Mouse (Mus musculus) ES-Bruce4 (cell line): Measurements from ENCODE around the gene Ptpdc1. TPM values are rescaled to one million over a fixed set of nuclear protein-coding genes. Genes with fewer than 3 reads are reported as not detected.

Experiments
- H3K27ac ChIP-seq: 2 replicates; pipeline ENCODE4 v1.5.1; 2012; ENCODE audit warnings: low read length, inconsistent platforms; ENCODE audit not compliant: insufficient read depth
- H3K27me3 ChIP-seq: 2 replicates; pipeline ENCODE4 v1.6.1; 2012; ENCODE audit warnings: mild to moderate bottlenecking, low read length, inconsistent platforms; ENCODE audit not compliant: control insufficient read depth, poor library complexity, insufficient read depth, severe bottlenecking
- H3K36me3 ChIP-seq: 2 replicates; pipeline ENCODE4 v1.6.1; 2012; ENCODE audit warnings: inconsistent platforms, mild to moderate bottlenecking, low read length, moderate library complexity; ENCODE audit not compliant: control insufficient read depth, poor library complexity, insufficient read depth, severe bottlenecking
- H3K4me1 ChIP-seq: one replicate; pipeline ENCODE4 v1.8.1; 2011; ENCODE audit warnings: low read length; ENCODE audit not compliant: control insufficient read depth, insufficient read depth
- H3K4me3 ChIP-seq: 2 replicates; pipeline ENCODE4 v1.5.1; 2011; ENCODE audit warnings: low read depth, mild to moderate bottlenecking, low read length
- H3K9ac ChIP-seq: 2 replicates; pipeline ENCODE4 v1.6.1; 2012; ENCODE audit warnings: low read depth, mild to moderate bottlenecking, inconsistent platforms; ENCODE audit not compliant: poor library complexity, severe bottlenecking
- H3K9me3 ChIP-seq: replicated peaks from 2 replicates; pipeline ENCODE4 v1.6.1; 2012; ENCODE audit warnings: mild to moderate bottlenecking, low read length, inconsistent platforms; ENCODE audit not compliant: control insufficient read depth, poor library complexity, insufficient read depth, severe bottlenecking
- CTCF ChIP-seq: IDR thresholded peaks from one replicate; pipeline ENCODE4 v1.8.1; 2011; ENCODE audit warnings: low read depth, low read length
- EP300 ChIP-seq: IDR thresholded peaks from 2 replicates; pipeline ENCODE4 v1.6.1; 2011; ENCODE audit warnings: low read depth, low read length; ENCODE audit not compliant: insufficient read depth
- POLR2A ChIP-seq: IDR thresholded peaks from one replicate; pipeline ENCODE4 v1.8.1; 2011; ENCODE audit warnings: low read length; ENCODE audit not compliant: insufficient read depth
- polyA plus RNA-seq: library from polyadenylated mRNA; stranded (reverse); fragments of >200 nt; gene quantifications from 2 replicates; pipeline ENCODE4 v1.2.4, GENCODE M21; 2011; ENCODE audit warnings: low read depth; ENCODE audit not compliant: missing spikeins, insufficient read depth, insufficient read length

Ptpdc1 gene
- polyA plus RNA-seq, 1 experiment = 6.2 TPM

DNA sequence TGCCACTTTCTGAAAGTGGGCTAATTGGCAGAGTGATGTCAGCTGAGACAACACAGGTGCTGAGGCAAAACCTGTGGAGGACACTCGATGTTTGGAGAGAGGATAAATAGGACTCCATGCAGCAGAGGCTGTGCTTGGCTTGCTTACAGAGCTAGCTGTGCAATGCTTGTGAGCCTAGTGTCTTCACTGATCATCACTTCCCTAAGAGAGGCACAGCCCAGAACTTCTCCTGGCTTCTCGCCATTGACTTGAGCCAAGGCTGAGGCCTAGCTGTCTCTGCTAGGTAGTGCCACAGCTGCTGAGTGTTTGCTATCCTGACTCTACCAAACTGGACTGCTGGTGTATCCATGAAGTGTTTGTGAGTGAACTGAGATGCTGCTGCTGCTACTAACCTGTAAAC is 94.8 kb downstream of the Ptpdc1 start:
- Histone ChIP-seq H3K4me3 (no peak overlapping the region), H3K27me3 (no peaks in the 10 kb centered on the region), H3K9me3 (no peaks in the 10 kb centered on the region), H3K4me1 (peaks cover 2% of the 10 kb centered on the region), H3K9ac (no peak overlapping the region), H3K27ac (no peak overlapping the region), H3K36me3 (peaks cover under 1% of the 10 kb centered on the region; the same call in 1 of the 2 replicates)
- TF ChIP-seq CTCF = no peak
- no peak for TF ChIP-seq EP300
- TF ChIP-seq POLR2A = no peak

DNA sequence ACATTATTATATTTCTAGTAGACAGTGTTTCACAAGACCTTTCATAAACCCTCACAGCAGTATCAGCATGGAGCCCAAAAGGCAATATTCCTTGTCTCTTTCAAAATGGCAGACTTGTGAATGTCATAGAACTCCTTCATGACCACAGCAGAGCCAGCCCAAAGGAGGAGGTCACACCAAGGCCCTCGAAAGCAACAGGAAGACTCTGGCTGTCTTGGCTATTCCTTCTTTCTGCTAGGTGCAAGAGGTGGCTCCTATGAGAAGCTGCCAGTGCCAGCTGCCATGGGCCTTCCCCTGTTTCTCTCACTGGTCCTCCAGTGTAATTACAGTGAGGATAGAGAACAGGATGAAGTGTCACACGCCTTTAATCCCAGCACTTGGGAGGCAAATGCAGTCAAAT is 96.4 kb downstream of the Ptpdc1 start:
- H3K27me3 ChIP-seq = no peaks in the 10 kb centered on the region
- H3K27ac ChIP-seq = no peak overlapping the region
- H3K9ac ChIP-seq = no peak overlapping the region
- H3K36me3 ChIP-seq = no peaks in the 10 kb centered on the region
- H3K9me3 ChIP-seq = no peaks in the 10 kb centered on the region
- H3K4me1 ChIP-seq = peaks cover 2% of the 10 kb centered on the region
- H3K4me3 ChIP-seq = no peak overlapping the region
- no peak for TF ChIP-seq POLR2A
- no peak for TF ChIP-seq EP300
- TF ChIP-seq CTCF = no peak

DNA sequence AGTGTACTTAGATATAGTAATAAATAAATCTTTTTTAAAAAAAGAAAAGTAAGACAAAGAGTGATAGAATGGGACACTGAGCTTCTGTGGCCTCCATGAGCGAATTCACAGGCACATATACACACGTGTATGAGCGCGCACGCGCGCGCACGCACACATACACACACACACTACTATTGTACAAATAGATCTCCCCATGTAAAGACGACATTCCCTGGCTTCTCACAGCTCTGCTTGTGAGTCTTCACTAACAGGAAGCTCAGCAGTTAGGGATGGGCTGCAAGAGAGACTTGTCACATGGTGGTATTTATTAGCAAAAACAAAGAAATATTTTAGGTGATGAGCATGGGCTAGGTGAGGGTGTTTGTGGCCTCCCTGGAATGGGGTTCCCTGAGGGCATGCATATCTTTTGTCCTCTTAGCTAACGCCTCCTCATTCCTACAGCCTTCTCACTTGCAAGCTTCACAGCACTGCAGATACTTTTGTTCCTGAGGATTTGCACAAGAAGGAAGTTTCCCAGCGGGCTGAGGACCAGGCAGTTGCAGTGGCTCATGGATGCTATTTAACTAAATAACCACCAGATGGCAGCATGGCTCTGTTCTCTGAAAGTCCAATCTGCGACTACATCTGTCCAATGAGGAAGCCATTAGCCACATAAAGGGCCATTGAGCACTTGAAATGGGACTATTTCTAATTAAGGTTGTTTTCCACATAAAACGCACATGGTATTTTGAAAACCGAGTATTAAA is 97.2 kb downstream of the Ptpdc1 start:
- no peak overlapping the region for H3K9ac ChIP-seq
- H3K36me3 ChIP-seq = no peaks in the 10 kb centered on the region
- peaks cover 2% of the 10 kb centered on the region for H3K4me1 ChIP-seq
- TF ChIP-seq POLR2A (no peak), CTCF (peak; percentile 70), EP300 (peak; percentile 69)
- peak overlapping the region; percentile 70 for H3K27ac ChIP-seq
- no peaks in the 10 kb centered on the region for H3K27me3 ChIP-seq
- no peaks in the 10 kb centered on the region for H3K9me3 ChIP-seq
- peak overlapping the region; percentile 19 for H3K4me3 ChIP-seq

Other genes starting within 250 kb of the Ptpdc1 start
- 4.4 and 10.8 TPM in 2 replicates for gene Zfp169, start 112.2 kb downstream of the Ptpdc1 start, polyA plus RNA-seq
- not detected in 2 replicates for gene A830005F24Rik, start 112.1 kb downstream of the Ptpdc1 start, polyA plus RNA-seq
- 0.57 and 1.1 TPM in 2 replicates for gene Barx1, start 37.3 kb upstream of the Ptpdc1 start, polyA plus RNA-seq
- 8.7 and 9.0 TPM in 2 replicates for gene Phf2, start 245.5 kb upstream of the Ptpdc1 start, polyA plus RNA-seq